Mouse (Mus musculus) limb, embryonic 13.5 days (tissue): ENCODE data around the gene Lingo1. TPM values are rescaled to one million over a fixed set of nuclear protein-coding genes. Genes with fewer than 3 reads are reported as not detected.

ENCODE experiments used
- ATAC-seq: fragments of 200-750 bp; cut with Nextera tagmentation; 2 replicates; pipeline ENCODE4 v1.8.0; 2017; ENCODE audit warnings: low read depth, moderate number of reproducible peaks, moderate TSS enrichment; ENCODE audit not compliant: low FRiP score
- H3K27ac ChIP-seq: fragments of 300-500 bp; sonication (generic); 2 replicates; pipeline ENCODE4 v1.5.1; 2015; ENCODE audit warnings: inconsistent platforms, mild to moderate bottlenecking, moderate library complexity
- H3K27me3 ChIP-seq: fragments of 300-500 bp; sonication (generic); 2 replicates; pipeline ENCODE4 v1.6.1; 2015; ENCODE audit warnings: mild to moderate bottlenecking, inconsistent platforms
- H3K36me3 ChIP-seq: fragments of 300-500 bp; sonication (generic); 2 replicates; pipeline ENCODE4 v1.6.1; 2015; ENCODE audit warnings: inconsistent platforms, mild to moderate bottlenecking, moderate library complexity
- H3K4me1 ChIP-seq: fragments of 300-500 bp; sonication (generic); 2 replicates; pipeline ENCODE4 v1.6.1; 2015; ENCODE audit warnings: inconsistent platforms
- H3K4me2 ChIP-seq: fragments of 300-500 bp; sonication (generic); replicated peaks from 2 replicates; pipeline ENCODE4 v1.6.1; 2015; ENCODE audit warnings: inconsistent platforms, mild to moderate bottlenecking, moderate library complexity
- H3K4me3 ChIP-seq: fragments of 300-500 bp; sonication (generic); 2 replicates; pipeline ENCODE4 v1.5.1; 2015; ENCODE audit warnings: moderate library complexity, mild to moderate bottlenecking, inconsistent platforms
- H3K9ac ChIP-seq: fragments of 300-500 bp; sonication (generic); 2 replicates; pipeline ENCODE4 v1.6.1; 2015; ENCODE audit warnings: mild to moderate bottlenecking, inconsistent platforms
- H3K9me3 ChIP-seq: fragments of 300-500 bp; sonication (generic); 2 replicates; pipeline ENCODE4 v1.6.1; 2016; ENCODE audit warnings: inconsistent platforms
- WGBS: fragments of 180-500 bp; shearing (Covaris S2); methylation state at CpG from one replicate; pipeline ENCODE4 v1.1.7; 2015; 5-methylcytosine and 5-hydroxymethylcytosine counted together
- polyA plus RNA-seq: library from polyadenylated mRNA; unstranded; fragments of >200 nt; fragmentation: Nextera tagmentation; extraction: Ambion mirVana; gene quantifications from 2 replicates; pipeline ENCODE4 v1.2.1, GENCODE M21; 2015

Lingo1 gene
- polyA plus RNA-seq, 1 experiment from 2014 or later: 3.0 TPM

- Histone ChIP-seq H3K4me2 (no peak overlapping the region), H3K9ac (no peak overlapping the region), H3K4me1 (0 out of 2 replicates have a peak, but pooled peaks cover 3% of the 10 kb centered on the region), H3K27me3 (0 out of 2 replicates have a peak, but pooled peaks cover 2% of the 10 kb centered on the region), H3K36me3 (no peaks in the 10 kb centered on the region), H3K4me3 (no peak overlapping the region), H3K9me3 (no peaks in the 10 kb centered on the region), H3K27ac (no peak overlapping the region)
- ATAC-seq: no peak
- 46% methylated on average over 6 of the region's 6 CpGs for WGBS
These were observed 22.0 kb downstream of the Lingo1 start for GRCm38 (mm10) chr9:56774231-56774630.

- no peak overlapping the region for H3K9ac ChIP-seq
- ATAC-seq: no peak
- WGBS: 82% methylated on average over 7 of the region's 7 CpGs
These were observed 22.6 kb downstream of the Lingo1 start for GRCm38 (mm10) chr9:56773666-56774065.

GRCm38 (mm10) chr9:56767653-56768136, 28.6 kb downstream of the Lingo1 start:
- WGBS: 64% methylated on average over 8 of the region's 9 CpGs

More at GRCm38 (mm10) chr9:56773666-56774065, 22.6 kb downstream of the Lingo1 start:
- no peak overlapping the region for H3K4me2 ChIP-seq
- H3K27ac ChIP-seq: no peak overlapping the region
- 0 out of 2 replicates have a peak, but pooled peaks cover 2% of the 10 kb centered on the region for H3K27me3 ChIP-seq
- no peaks in the 10 kb centered on the region for H3K9me3 ChIP-seq
- 0 out of 2 replicates have a peak, but pooled peaks cover 3% of the 10 kb centered on the region for H3K4me1 ChIP-seq
- H3K36me3 ChIP-seq: no peaks in the 10 kb centered on the region
- H3K4me3 ChIP-seq: no peak overlapping the region

GRCm38 (mm10) chr9:56766629-56767357, 29.5 kb downstream of the Lingo1 start:
- Histone ChIP-seq H3K4me3 (no peak overlapping the region), H3K36me3 (no peaks in the 10 kb centered on the region), H3K4me2 (no peak overlapping the region), H3K4me1 (peaks cover 14% of the 10 kb centered on the region; the same call in 1 of the 2 replicates), H3K9me3 (no peaks in the 10 kb centered on the region), H3K27me3 (no peaks in the 10 kb centered on the region; the same call in 1 of the 2 replicates), H3K27ac (no peak overlapping the region), H3K9ac (no peak overlapping the region)
- 61% methylated on average over 11 of the region's 11 CpGs for WGBS
- no peak for ATAC-seq

More at GRCm38 (mm10) chr9:56767653-56768136, 28.6 kb downstream of the Lingo1 start:
- H3K4me2 ChIP-seq: no peak overlapping the region
- H3K4me3 ChIP-seq: no peak overlapping the region
- no peaks in the 10 kb centered on the region for H3K9me3 ChIP-seq
- 0 out of 2 replicates have a peak, but pooled peaks have one; percentile 24 for ATAC-seq
- no peaks in the 10 kb centered on the region for H3K36me3 ChIP-seq
- no peak overlapping the region for H3K27ac ChIP-seq
- H3K4me1 ChIP-seq: peaks cover 14% of the 10 kb centered on the region; the same call in 1 of the 2 replicates
- H3K9ac ChIP-seq: no peak overlapping the region
- H3K27me3 ChIP-seq: no peaks in the 10 kb centered on the region; the same call in 1 of the 2 replicates

GRCm38 (mm10) chr9:56762106-56762562, 34.1 kb downstream of the Lingo1 start:
- H3K36me3 ChIP-seq: no peaks in the 10 kb centered on the region
- peaks cover 4% of the 10 kb centered on the region; the same call in 1 of the 2 replicates for H3K27me3 ChIP-seq
- no peak overlapping the region for H3K27ac ChIP-seq
- H3K9ac ChIP-seq: no peak overlapping the region
- peaks cover 15% of the 10 kb centered on the region for H3K4me1 ChIP-seq
- H3K9me3 ChIP-seq: no peaks in the 10 kb centered on the region
- 69% methylated on average over 9 of the region's 9 CpGs for WGBS
- ATAC-seq: no peak
- H3K4me3 ChIP-seq: no peak overlapping the region
- no peak overlapping the region for H3K4me2 ChIP-seq

- WGBS: 16% methylated on average over 11 of the region's 11 CpGs
- no peaks in the 10 kb centered on the region for H3K9me3 ChIP-seq
- H3K9ac ChIP-seq: no peak overlapping the region
- peaks cover 13% of the 10 kb centered on the region for H3K4me1 ChIP-seq
- H3K4me3 ChIP-seq: no peak overlapping the region
- no peaks in the 10 kb centered on the region for H3K36me3 ChIP-seq
- peaks cover 4% of the 10 kb centered on the region; the same call in 1 of the 2 replicates for H3K27me3 ChIP-seq
- no peak overlapping the region for H3K27ac ChIP-seq
- H3K4me2 ChIP-seq: 0 out of 2 replicates have a peak overlapping the region, but pooled peaks have one; percentile 16
- no peak for ATAC-seq
These were observed 38.5 kb downstream of the Lingo1 start for GRCm38 (mm10) chr9:56757791-56758190.

- WGBS: 62% methylated on average over 5 of the region's 5 CpGs
- peaks cover 2% of the 10 kb centered on the region; the same call in 1 of the 2 replicates for H3K27me3 ChIP-seq
- H3K4me2 ChIP-seq: no peak overlapping the region
- H3K36me3 ChIP-seq: no peaks in the 10 kb centered on the region
- ATAC-seq: no peak
- no peaks in the 10 kb centered on the region for H3K9me3 ChIP-seq
- H3K4me1 ChIP-seq: peaks cover 13% of the 10 kb centered on the region
- H3K9ac ChIP-seq: no peak overlapping the region
- H3K27ac ChIP-seq: no peak overlapping the region
- H3K4me3 ChIP-seq: no peak overlapping the region
These were observed 41.1 kb downstream of the Lingo1 start for GRCm38 (mm10) chr9:56755119-56755518.

- 74% methylated on average over 6 of the region's 6 CpGs for WGBS
- no peak overlapping the region for H3K4me3 ChIP-seq
- no peak for ATAC-seq
These were observed 42.9 kb downstream of the Lingo1 start for GRCm38 (mm10) chr9:56753386-56753785.

GRCm38 (mm10) chr9:56748056-56748455, 48.2 kb downstream of the Lingo1 start:
- Histone ChIP-seq H3K36me3 (no peaks in the 10 kb centered on the region), H3K27me3 (no peaks in the 10 kb centered on the region), H3K9ac (no peak overlapping the region), H3K27ac (no peak overlapping the region), H3K4me3 (no peak overlapping the region), H3K4me1 (no peaks in the 10 kb centered on the region), H3K9me3 (no peaks in the 10 kb centered on the region; the same call in 1 of the 2 replicates), H3K4me2 (no peak overlapping the region)
- 69% methylated on average over 4 of the region's 5 CpGs for WGBS
- no peak for ATAC-seq

More at GRCm38 (mm10) chr9:56753386-56753785, 42.9 kb downstream of the Lingo1 start:
- Histone ChIP-seq H3K9me3 (no peaks in the 10 kb centered on the region; the same call in 1 of the 2 replicates), H3K4me2 (no peak overlapping the region), H3K9ac (no peak overlapping the region), H3K27me3 (no peaks in the 10 kb centered on the region), H3K27ac (no peak overlapping the region), H3K36me3 (no peaks in the 10 kb centered on the region), H3K4me1 (peaks cover 9% of the 10 kb centered on the region)

- H3K4me2 ChIP-seq: no peak overlapping the region
- no peaks in the 10 kb centered on the region for H3K36me3 ChIP-seq
- H3K4me1 ChIP-seq: no peaks in the 10 kb centered on the region
- no peaks in the 10 kb centered on the region; the same call in 1 of the 2 replicates for H3K9me3 ChIP-seq
- 0 out of 2 replicates have a peak, but pooled peaks cover 4% of the 10 kb centered on the region for H3K27me3 ChIP-seq
- no peak overlapping the region for H3K4me3 ChIP-seq
- WGBS: 73% methylated on average over 4 of the region's 4 CpGs
- H3K27ac ChIP-seq: no peak overlapping the region
- no peak for ATAC-seq
- no peak overlapping the region for H3K9ac ChIP-seq
These were observed 49.4 kb downstream of the Lingo1 start for GRCm38 (mm10) chr9:56746926-56747294.

- 59% methylated on average over 14 of the region's 14 CpGs for WGBS
- Histone ChIP-seq H3K4me1 (no peaks in the 10 kb centered on the region), H3K4me2 (no peak overlapping the region), H3K27ac (no peak overlapping the region), H3K9me3 (no peaks in the 10 kb centered on the region; the same call in 1 of the 2 replicates), H3K9ac (no peak overlapping the region), H3K36me3 (no peaks in the 10 kb centered on the region), H3K4me3 (no peak overlapping the region), H3K27me3 (0 out of 2 replicates have a peak, but pooled peaks cover 4% of the 10 kb centered on the region)
- ATAC-seq: no peak
These were observed 49.9 kb downstream of the Lingo1 start for GRCm38 (mm10) chr9:56746195-56746925.
